ENCODE assay signal across 13 mouse cellular contexts in genomic region chr16:44665491-44665931, GRCm38 (mm10). TPM values are rescaled to one million over a fixed set of nuclear protein-coding genes. Genes with fewer than 3 reads are reported as not detected.
A peak's percentile ranks its signal among the peaks of the same experiment; 100 is the strongest.
DNase-seq lines count a peak whose midpoint lies in the region; ATAC-seq lines count a peak whose summit lies in the region.
"Had no signal": no experiment of that assay in that cellular context is flagged by ENCODE, and none has a peak within 500 bp of the region (broad histone marks: within the 10 kb centered on the region; RNA-seq: fewer than 3 reads in every experiment).

No protein-coding gene starts in this region.

- no peaks in the 10 kb centered on the region for H3K9me3 ChIP-seq in midbrain, embryonic 16.5 days (replicated peaks; ENCODE audit: control insufficient read depth, low read length, poor library complexity, severe bottlenecking)
- H3K9me3 ChIP-seq in midbrain, embryonic 13.5 days, result no peaks in the 10 kb centered on the region
- H3K9me3 ChIP-seq in kidney, embryonic 15.5 days (replicated peaks), result no peaks in the 10 kb centered on the region
- no peaks in the 10 kb centered on the region for H3K9me3 ChIP-seq in neural tube, embryonic 15.5 days (replicated peaks)
- H3K9me3 ChIP-seq: liver, embryonic 15.5 days had no signal

- 77% methylated on average over 9 of the region's 9 CpGs for WGBS in midbrain, embryonic 16.5 days
- 79% methylated on average over 9 of the region's 9 CpGs for WGBS in midbrain, embryonic 13.5 days
- WGBS in kidney, embryonic 15.5 days, result 24% methylated on average over 9 of the region's 9 CpGs
- 10% methylated on average over 9 of the region's 9 CpGs for WGBS in neural tube, embryonic 15.5 days

- no peaks in the 10 kb centered on the region for H3K36me3 ChIP-seq in midbrain, embryonic 16.5 days (ENCODE audit: control insufficient read depth, insufficient read depth, low read length)
- H3K36me3 ChIP-seq in midbrain, embryonic 13.5 days, result no peaks in the 10 kb centered on the region
- H3K36me3 ChIP-seq in kidney, embryonic 15.5 days, result no peaks in the 10 kb centered on the region
- no peaks in the 10 kb centered on the region for H3K36me3 ChIP-seq in neural tube, embryonic 15.5 days
- H3K36me3 ChIP-seq: liver, embryonic 15.5 days had no signal

- H3K27ac ChIP-seq in midbrain, embryonic 16.5 days (ENCODE audit: low read length), result 0 out of 2 replicates have a peak overlapping the region, but pooled peaks have one; percentile 28
- no peak overlapping the region for H3K27ac ChIP-seq in midbrain, embryonic 13.5 days
- H3K27ac ChIP-seq in kidney, embryonic 15.5 days, result peak overlapping the region; percentile 51; the same call in 1 of the 2 replicates
- H3K27ac ChIP-seq in neural tube, embryonic 15.5 days (replicated peaks), result peak overlapping the region; percentile 58
- H3K27ac ChIP-seq: liver, embryonic 15.5 days had no signal

- H3K4me3 ChIP-seq in midbrain, embryonic 16.5 days (ENCODE audit: low read depth, low read length), result no peak overlapping the region
- no peak overlapping the region for H3K4me3 ChIP-seq in midbrain, embryonic 13.5 days (replicated peaks)
- H3K4me3 ChIP-seq in kidney, embryonic 15.5 days (replicated peaks), result no peak overlapping the region
- no peak overlapping the region for H3K4me3 ChIP-seq in neural tube, embryonic 15.5 days (replicated peaks)
- H3K4me3 ChIP-seq: erythroblast, embryonic 14.5 days; liver, embryonic 15.5 days had no signal

- ATAC-seq in midbrain, embryonic 16.5 days, result no peak
- ATAC-seq in midbrain, embryonic 13.5 days, result no peak
- peak; percentile 55 for ATAC-seq in kidney, embryonic 15.5 days (replicated peaks; ENCODE audit: low FRiP score)
- ATAC-seq in neural tube, embryonic 15.5 days (ENCODE audit: low FRiP score), result peak; percentile 52

- no peak overlapping the region for H3K4me2 ChIP-seq in midbrain, embryonic 16.5 days (ENCODE audit: low read length)
- no peak overlapping the region for H3K4me2 ChIP-seq in midbrain, embryonic 13.5 days (replicated peaks)
- no peak overlapping the region for H3K4me2 ChIP-seq in kidney, embryonic 15.5 days
- H3K4me2 ChIP-seq in neural tube, embryonic 15.5 days, result peak overlapping the region; percentile 19; the same call in 1 of the 2 replicates
- H3K4me2 ChIP-seq: liver, embryonic 15.5 days had no signal

- no peak overlapping the region for H3K9ac ChIP-seq in midbrain, embryonic 16.5 days (ENCODE audit: low read depth, low read length)
- no peak overlapping the region for H3K9ac ChIP-seq in midbrain, embryonic 13.5 days (replicated peaks)
- no peak overlapping the region for H3K9ac ChIP-seq in kidney, embryonic 15.5 days
- H3K9ac ChIP-seq in neural tube, embryonic 15.5 days (replicated peaks), result no peak overlapping the region
- H3K9ac ChIP-seq: liver, embryonic 15.5 days had no signal

- H3K4me1 ChIP-seq in midbrain, embryonic 16.5 days (ENCODE audit: control insufficient read depth, insufficient read depth, low read length), result no peaks in the 10 kb centered on the region
- H3K4me1 ChIP-seq in midbrain, embryonic 13.5 days (replicated peaks), result peaks cover 31% of the 10 kb centered on the region
- peaks cover 23% of the 10 kb centered on the region for H3K4me1 ChIP-seq in kidney, embryonic 15.5 days
- peaks cover 30% of the 10 kb centered on the region for H3K4me1 ChIP-seq in neural tube, embryonic 15.5 days
- H3K4me1 ChIP-seq: liver, embryonic 15.5 days had no signal

- H3K27me3 ChIP-seq in midbrain, embryonic 16.5 days (ENCODE audit: control insufficient read depth, insufficient read depth, low read depth, low read length), result no peaks in the 10 kb centered on the region
- H3K27me3 ChIP-seq in midbrain, embryonic 13.5 days, result peaks cover 7% of the 10 kb centered on the region; the same call in 1 of the 2 replicates
- H3K27me3 ChIP-seq in kidney, embryonic 15.5 days, result no peaks in the 10 kb centered on the region
- no peaks in the 10 kb centered on the region for H3K27me3 ChIP-seq in neural tube, embryonic 15.5 days (replicated peaks)
- H3K27me3 ChIP-seq: liver, embryonic 15.5 days had no signal

- DNase-seq in adrenal gland, adult (ENCODE audit: inconsistent age in 2 of 2, low spot score in 1 of 2), result peak; percentile 47 to 86
- no peak for DNase-seq in adrenal gland, postnatal 4 days (ENCODE audit: low spot score in 2 of 2)
- DNase-seq in gastrocnemius, adult 8-10 months (ENCODE audit: low spot score in 2 of 2), result no peak
- DNase-seq in thymus, postnatal 10 days (ENCODE audit: low spot score in 2 of 2), result no peak
- DNase-seq: cerebellum, adult 9-11 months; layer of hippocampus, postnatal 36 days; thymus, postnatal 14 days had no signal

RNA-seq across cellular contexts. Expression of gene Nepro, which starts 58.6 kb away (rescaled TPM):
- 10 to 100 TPM; 11.3 to 13.5 TPM for total RNA-seq in adrenal gland, postnatal 4 days (2021)
- polyA plus RNA-seq in midbrain, embryonic 16.5 days (2015; fragmentation: Nextera tagmentation; extraction: Ambion mirVana), result 3.2 and 4.5 TPM in 2 replicates
- polyA plus RNA-seq in midbrain, embryonic 13.5 days (2015; fragmentation: Nextera tagmentation; extraction: Ambion mirVana), result 5.6 and 6.0 TPM in 2 replicates
- polyA plus RNA-seq in kidney, embryonic 15.5 days (2015; fragmentation: Nextera tagmentation; extraction: Ambion mirVana), result 10.5 and 11.3 TPM in 2 replicates
- polyA plus RNA-seq in neural tube, embryonic 15.5 days (2015; fragmentation: Nextera tagmentation; extraction: Ambion mirVana), result 3.4 and 4.5 TPM in 2 replicates
- total RNA-seq in gastrocnemius, adult 8-10 months (2022), result 1 to 10 TPM; 2.9 to 5.6 (median 3.3) TPM

Comparison
In these comparisons a context has a peak if more than half of its experiments do, and no peak if none do; other contexts are left out.
1. DNase-seq: peak in adrenal gland, adult (2 of 2); none in adrenal gland, postnatal 4 days (0 of 2), gastrocnemius, adult 8-10 months (0 of 2) and thymus, postnatal 10 days (0 of 2).
2. ATAC-seq: peak in kidney, embryonic 15.5 days (single experiment) and neural tube, embryonic 15.5 days (single experiment); none in midbrain, embryonic 16.5 days (single experiment) and midbrain, embryonic 13.5 days (single experiment).